Mouse (Mus musculus) kidney, embryonic 14.5 days (tissue): ENCODE results near the gene 1110002E22Rik. TPM values are rescaled to one million over a fixed set of nuclear protein-coding genes. Genes with fewer than 3 reads are reported as not detected.

Experiments
- ATAC-seq: fragments of 200-750 bp; cut with Nextera tagmentation; 2 replicates; pipeline ENCODE4 v1.8.0; 2017; ENCODE audit warnings: moderate number of reproducible peaks, mild to moderate bottlenecking, moderate TSS enrichment, moderate library complexity; ENCODE audit not compliant: low FRiP score, low TSS enrichment
- H3K27ac ChIP-seq: fragments of 300-500 bp; sonication (generic); 2 replicates; pipeline ENCODE4 v1.5.1; 2014; ENCODE audit warnings: low read depth, mild to moderate bottlenecking, low read length, moderate library complexity, mixed read lengths
- H3K27me3 ChIP-seq: fragments of 300-500 bp; sonication (generic); 2 replicates; pipeline ENCODE4 v1.6.1; 2014; ENCODE audit warnings: mild to moderate bottlenecking, low read length; ENCODE audit not compliant: control insufficient read depth, insufficient read depth
- H3K36me3 ChIP-seq: fragments of 300-500 bp; sonication (generic); 2 replicates; pipeline ENCODE4 v1.6.1; 2014; ENCODE audit warnings: low read length, mixed read lengths; ENCODE audit not compliant: control insufficient read depth, insufficient read depth
- H3K4me1 ChIP-seq: fragments of 300-500 bp; sonication (generic); 2 replicates; pipeline ENCODE4 v1.6.1; 2014; ENCODE audit warnings: low read length, mixed read lengths; ENCODE audit not compliant: control insufficient read depth, insufficient read depth
- H3K4me2 ChIP-seq: fragments of 300-500 bp; sonication (generic); replicated peaks from 2 replicates; pipeline ENCODE4 v1.6.1; 2014; ENCODE audit warnings: low read depth, mild to moderate bottlenecking, low read length
- H3K4me3 ChIP-seq: fragments of 300-500 bp; sonication (generic); 2 replicates; pipeline ENCODE4 v1.5.1; 2014; ENCODE audit warnings: mild to moderate bottlenecking, low read length
- H3K9ac ChIP-seq: fragments of 300-500 bp; sonication (generic); 2 replicates; pipeline ENCODE4 v1.6.1; 2014; ENCODE audit warnings: low read depth, mild to moderate bottlenecking, low read length, moderate library complexity
- H3K9me3 ChIP-seq: fragments of 300-500 bp; sonication (generic); 2 replicates; pipeline ENCODE4 v1.6.1; 2016; ENCODE audit warnings: low read length; ENCODE audit not compliant: control insufficient read depth
- WGBS: fragments of 180-500 bp; shearing (Covaris S2); extraction: QIAGEN DNeasy Blood & Tissue Kit; methylation state at CpG from one replicate; pipeline ENCODE4 v1.1.7; 2014; 5-methylcytosine and 5-hydroxymethylcytosine counted together
- polyA plus RNA-seq: library from polyadenylated mRNA; unstranded; fragments of >200 nt; fragmentation: Nextera tagmentation; extraction: Ambion mirVana; gene quantifications from 2 replicates; pipeline ENCODE4 v1.2.1, GENCODE M21; 2014

Gene 1110002E22Rik
- polyA plus RNA-seq, 1 experiment from 2014 or later = 0.38 TPM

GRCm38 (mm10) chr3:138058226-138058625, 6.6 kb upstream of the 1110002E22Rik start:
- Histone ChIP-seq H3K9ac (no peak overlapping the region), H3K9me3 (no peaks in the 10 kb centered on the region), H3K4me3 (no peak overlapping the region), H3K4me2 (no peak overlapping the region), H3K27ac (no peak overlapping the region), H3K4me1 (no peaks in the 10 kb centered on the region; the same call in 1 of the 2 replicates), H3K27me3 (no peaks in the 10 kb centered on the region), H3K36me3 (no peaks in the 10 kb centered on the region)
- ATAC-seq = no peak
- 57% methylated on average over 4 of the region's 4 CpGs for WGBS

GRCm38 (mm10) chr3:138060429-138060828, 4.4 kb upstream of the 1110002E22Rik start:
- Histone ChIP-seq H3K4me3 (no peak overlapping the region), H3K4me1 (peaks cover 14% of the 10 kb centered on the region), H3K27me3 (no peaks in the 10 kb centered on the region), H3K27ac (no peak overlapping the region), H3K9me3 (no peaks in the 10 kb centered on the region), H3K9ac (no peak overlapping the region), H3K4me2 (no peak overlapping the region), H3K36me3 (no peaks in the 10 kb centered on the region)
- ATAC-seq = no peak
- 87% methylated on average over 7 of the region's 7 CpGs for WGBS

- Histone ChIP-seq H3K4me3 (no peak overlapping the region), H3K36me3 (no peaks in the 10 kb centered on the region), H3K4me1 (peaks cover 23% of the 10 kb centered on the region), H3K4me2 (no peak overlapping the region), H3K27ac (no peak overlapping the region), H3K27me3 (no peaks in the 10 kb centered on the region), H3K9me3 (no peaks in the 10 kb centered on the region), H3K9ac (no peak overlapping the region)
- 92% methylated on average over 9 of the region's 9 CpGs for WGBS
- ATAC-seq = no peak
Observed at GRCm38 (mm10) chr3:138061205-138061911, 3.5 kb upstream of the 1110002E22Rik start.

- no peak overlapping the region for H3K4me3 ChIP-seq
- 84% methylated on average over 4 of the region's 4 CpGs for WGBS
Observed at GRCm38 (mm10) chr3:138062673-138063072, 2.2 kb upstream of the 1110002E22Rik start.

GRCm38 (mm10) chr3:138063731-138064329, 1.0 kb upstream of the 1110002E22Rik start:
- H3K36me3 ChIP-seq = no peaks in the 10 kb centered on the region
- peak; percentile 37; the same call in 1 of the 2 replicates for ATAC-seq
- H3K4me3 ChIP-seq = no peak overlapping the region
- H3K27me3 ChIP-seq = no peaks in the 10 kb centered on the region
- 34% methylated on average over 14 of the region's 14 CpGs for WGBS
- H3K4me2 ChIP-seq = no peak overlapping the region
- H3K9me3 ChIP-seq = no peaks in the 10 kb centered on the region
- H3K9ac ChIP-seq = no peak overlapping the region
- H3K27ac ChIP-seq = peak overlapping the region; percentile 47; the same call in 1 of the 2 replicates
- H3K4me1 ChIP-seq = peaks cover 26% of the 10 kb centered on the region

More at GRCm38 (mm10) chr3:138062673-138063072, 2.2 kb upstream of the 1110002E22Rik start:
- H3K27ac ChIP-seq = no peak overlapping the region
- H3K27me3 ChIP-seq = no peaks in the 10 kb centered on the region
- no peaks in the 10 kb centered on the region for H3K36me3 ChIP-seq
- H3K4me2 ChIP-seq = no peak overlapping the region
- H3K9ac ChIP-seq = no peak overlapping the region
- H3K9me3 ChIP-seq = no peaks in the 10 kb centered on the region
- peaks cover 26% of the 10 kb centered on the region for H3K4me1 ChIP-seq
- no peak for ATAC-seq

- no peak overlapping the region for H3K27ac ChIP-seq
- no peaks in the 10 kb centered on the region for H3K9me3 ChIP-seq
- H3K4me1 ChIP-seq = peaks cover 35% of the 10 kb centered on the region
- peak; percentile 11; the same call in 1 of the 2 replicates for ATAC-seq
- peak overlapping the region; percentile 33 for H3K4me2 ChIP-seq
- no peak overlapping the region for H3K9ac ChIP-seq
- WGBS = 71% methylated on average over 16 of the region's 16 CpGs
- no peaks in the 10 kb centered on the region for H3K36me3 ChIP-seq
- no peak overlapping the region for H3K4me3 ChIP-seq
- H3K27me3 ChIP-seq = no peaks in the 10 kb centered on the region
Observed at GRCm38 (mm10) chr3:138065930-138066329, 1.1 kb downstream of the 1110002E22Rik start.

- no peak overlapping the region for H3K27ac ChIP-seq
- no peaks in the 10 kb centered on the region for H3K27me3 ChIP-seq
- H3K4me2 ChIP-seq = peak overlapping the region; percentile 33
- ATAC-seq = peak; percentile 70
- H3K4me1 ChIP-seq = peaks cover 35% of the 10 kb centered on the region
- H3K4me3 ChIP-seq = no peak overlapping the region
- 31% methylated on average over 20 of the region's 20 CpGs for WGBS
- H3K9me3 ChIP-seq = no peaks in the 10 kb centered on the region
- H3K9ac ChIP-seq = no peak overlapping the region
- no peaks in the 10 kb centered on the region for H3K36me3 ChIP-seq
Observed at GRCm38 (mm10) chr3:138066348-138066856, 1.6 kb downstream of the 1110002E22Rik start.

GRCm38 (mm10) chr3:138067288-138067687, 2.4 kb downstream of the 1110002E22Rik start, which contains the start of gene Gm5105:
TSS of gene Gm5105 (minus strand) at chr3:138067388.
- WGBS = 91% methylated on average over 12 of the region's 12 CpGs
- Histone ChIP-seq H3K4me2 (peak within 1 kb of the TSS; percentile 33), H3K4me1 (peaks cover 35% of the 10 kb centered on the region), H3K9ac (no peak within 1 kb of the TSS), H3K27ac (no peak within 1 kb of the TSS), H3K9me3 (no peaks in the 10 kb centered on the region), H3K27me3 (no peaks in the 10 kb centered on the region), H3K4me3 (no peak within 1 kb of the TSS), H3K36me3 (no peaks in the 10 kb centered on the region)
- no peak for ATAC-seq

GRCm38 (mm10) chr3:138068103-138068502, 3.3 kb downstream of the 1110002E22Rik start:
- Histone ChIP-seq H3K4me3 (no peak overlapping the region), H3K4me2 (no peak overlapping the region), H3K9me3 (no peaks in the 10 kb centered on the region), H3K27me3 (no peaks in the 10 kb centered on the region), H3K4me1 (peaks cover 35% of the 10 kb centered on the region), H3K36me3 (no peaks in the 10 kb centered on the region), H3K9ac (no peak overlapping the region), H3K27ac (no peak overlapping the region)
- WGBS = 92% methylated on average over 12 of the region's 12 CpGs
- no peak for ATAC-seq
